Mouse (Mus musculus) v-Abl transformed pro-B cells (cell line): Measurements from ENCODE around the gene Msantd1.

ENCODE experiments used
- in situ Hi-C, 2 experiments: fragments of 400-800 bp; cut with MboI; formaldehyde crosslinking; loops; one replicate each; pipeline ENCODE4 v1.15.1; 2025; ENCODE audit not compliant: unreplicated experiment in 2 of 2

Msantd1 gene

DNA sequence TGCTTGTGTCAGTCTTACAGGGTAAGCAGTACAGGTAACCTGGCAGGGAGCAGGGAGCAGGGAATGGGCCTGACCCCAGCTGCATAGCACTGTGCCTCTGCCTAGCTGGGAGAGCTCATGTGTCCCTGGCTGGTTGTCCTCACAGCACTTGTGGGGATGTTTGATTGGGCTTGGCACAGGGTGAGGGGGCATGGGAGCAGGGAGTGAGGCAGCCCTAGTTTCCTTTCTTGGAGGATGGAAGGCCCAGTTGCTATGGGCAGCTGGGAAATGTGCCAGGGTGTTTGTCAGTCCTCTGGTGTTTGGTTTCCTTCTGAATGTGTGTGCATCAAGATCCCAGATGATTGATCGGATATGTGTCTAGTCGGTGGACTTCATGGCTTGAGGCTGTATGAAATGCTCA is 49.2 kb downstream of the Msantd1 start:
- in situ Hi-C loops, result no loop called here

DNA sequence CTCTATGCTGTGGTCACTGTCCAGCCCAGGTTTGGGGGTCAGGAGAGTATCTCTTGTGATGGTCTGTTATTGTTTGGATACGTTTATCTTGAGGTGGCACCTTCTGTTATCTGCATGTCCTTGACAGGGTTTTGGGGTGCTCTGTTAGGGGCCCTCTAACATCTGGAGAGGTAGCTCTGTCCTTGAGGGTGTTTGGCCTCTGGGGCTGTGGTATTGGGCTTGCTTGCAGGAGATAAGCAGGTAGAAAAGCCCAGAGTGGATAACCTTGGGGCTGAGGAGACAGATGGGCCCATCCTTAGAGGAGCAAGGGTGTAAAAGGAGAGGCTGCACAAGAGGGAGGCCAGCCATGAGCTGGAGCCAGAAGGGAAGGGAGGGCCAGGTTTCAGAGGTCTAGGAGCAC is 52.2 kb downstream of the Msantd1 start:
- in situ Hi-C loops, result no loop called here

DNA sequence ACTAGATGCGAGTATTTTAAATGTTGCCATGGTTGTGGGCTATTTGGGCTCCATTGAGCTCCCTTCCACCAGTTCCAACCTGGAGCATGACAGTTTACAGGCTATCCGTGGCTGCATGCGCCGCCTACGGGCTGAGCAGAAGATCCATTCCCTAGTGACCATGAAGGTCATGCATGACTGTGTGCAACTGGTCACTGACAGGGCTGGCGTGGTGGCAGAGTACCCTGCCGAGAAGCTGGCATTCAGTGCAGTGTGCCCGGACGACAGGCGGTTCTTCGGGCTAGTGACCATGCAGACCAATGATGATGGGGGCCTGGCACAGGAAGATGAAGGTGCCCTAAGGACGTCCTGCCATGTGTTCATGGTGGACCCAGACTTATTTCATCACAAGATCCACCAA is 57.7 kb downstream of the Msantd1 start:
- in situ Hi-C loops, result no loop called here

DNA sequence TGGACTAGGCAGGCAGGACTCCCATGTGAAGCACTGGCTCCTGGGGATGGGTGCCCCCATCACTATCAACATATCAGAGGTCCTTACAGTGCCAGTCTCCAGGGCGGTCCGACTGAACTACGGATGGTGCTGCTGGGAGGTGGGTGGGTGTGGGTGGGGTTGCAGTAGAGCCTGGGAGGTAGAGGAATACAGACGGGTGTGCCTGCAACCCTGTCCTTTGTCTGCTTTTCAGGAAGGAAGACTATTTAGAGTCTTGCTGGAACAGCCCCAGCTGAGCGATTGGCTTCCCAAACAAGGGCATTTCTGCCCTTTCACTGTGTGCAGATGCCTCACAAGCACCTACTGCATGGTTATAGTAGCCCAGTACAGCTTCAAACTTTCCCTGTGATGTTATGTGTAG is 60.6 kb downstream of the Msantd1 start:
- in situ Hi-C loops, result no loop called here

DNA sequence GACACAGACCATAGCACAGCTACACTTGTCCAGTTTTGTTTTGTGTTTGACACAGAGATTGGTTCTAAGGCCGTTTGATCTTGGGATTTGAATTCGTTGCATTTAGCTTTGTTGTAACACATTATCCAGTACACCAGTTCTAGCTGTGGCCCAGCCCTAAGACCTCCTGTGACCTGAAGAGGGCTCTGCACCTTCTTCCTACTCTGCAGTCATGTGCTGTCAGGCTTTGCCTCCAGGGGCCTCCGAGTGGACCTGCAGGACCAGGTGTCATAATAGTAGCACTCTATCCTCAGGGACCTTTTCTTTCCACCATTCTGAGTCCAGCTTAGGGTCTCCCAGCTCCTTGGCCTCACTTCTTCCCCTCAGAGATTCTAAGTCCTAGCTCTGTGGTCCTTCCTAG is 64.7 kb downstream of the Msantd1 start:
- in situ Hi-C loops, result no loop called here
